Mouse (Mus musculus): Measurements from ENCODE around the gene Fezf1. TPM values are rescaled to one million over a fixed set of nuclear protein-coding genes. Genes with fewer than 3 reads are reported as not detected.

Fezf1 gene
- polyA plus RNA-seq, 3 experiments from 2014 or later, result not detected

DNA sequence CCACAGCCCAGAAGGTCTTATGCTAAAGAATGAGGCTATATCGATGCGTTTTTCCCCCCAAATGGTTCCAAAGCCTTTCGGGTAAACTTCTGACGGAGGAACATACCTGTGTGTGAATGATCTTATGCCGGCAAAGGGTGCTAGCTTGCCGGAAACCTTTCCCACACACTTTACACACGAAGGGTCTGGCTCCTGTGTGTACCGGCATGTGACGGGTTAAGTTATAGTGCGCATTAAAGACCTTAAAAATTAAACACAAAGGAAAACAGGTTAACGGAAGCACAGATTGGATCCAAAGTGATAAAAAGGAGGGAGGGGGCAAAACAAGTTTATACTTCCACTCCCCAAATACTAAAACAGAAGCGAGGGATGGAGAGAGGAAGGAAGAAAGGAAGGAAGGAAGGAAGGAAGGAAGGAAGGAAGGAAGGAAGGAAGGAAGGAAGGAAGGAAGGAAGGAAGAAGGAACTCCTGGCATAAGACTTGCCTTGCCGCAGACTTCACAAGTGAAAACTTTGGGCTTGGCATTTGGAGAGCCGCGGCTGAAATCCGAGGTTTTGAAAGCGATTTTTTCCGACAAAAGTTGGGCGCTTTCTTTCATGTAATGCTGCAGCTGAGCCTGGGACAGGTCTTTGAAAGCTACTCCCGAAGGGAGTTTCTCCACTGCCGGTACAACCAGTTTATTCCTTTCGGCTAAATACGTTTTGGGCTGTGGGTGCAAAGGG, 1.2 kb downstream of the Fezf1 start:
- ATAC-seq, result no peak

- ATAC-seq, result no peak
Measured at GRCm38 (mm10) chr6:23246061-23246789, 1.9 kb downstream of the Fezf1 start.

DNA sequence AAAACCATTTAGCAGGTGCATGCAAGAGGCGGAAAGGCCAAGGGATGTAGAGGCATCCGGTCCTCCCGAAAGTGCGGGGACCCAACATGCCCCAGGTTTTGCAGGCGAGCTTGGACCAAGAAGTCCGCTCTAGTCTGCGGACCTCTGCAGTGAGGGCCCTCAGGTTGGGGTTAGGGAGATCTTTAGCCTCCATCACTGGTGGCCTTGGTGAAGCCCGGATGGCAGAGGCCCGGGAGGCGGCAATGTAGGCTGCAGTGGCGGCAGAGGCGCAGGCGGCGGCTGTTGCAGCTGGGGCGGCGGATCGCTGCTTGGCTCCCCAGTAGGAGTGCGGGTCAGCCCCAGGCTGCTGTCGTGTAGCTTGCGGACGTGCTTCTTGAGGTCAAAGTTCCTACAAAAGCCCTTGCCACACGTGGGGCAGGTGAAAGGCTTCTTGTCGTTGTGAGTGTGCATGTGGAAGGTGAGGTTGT, 2.6 kb downstream of the Fezf1 start:
- ATAC-seq, result no peak

GRCm38 (mm10) chr6:23245121-23245520, 3.0 kb downstream of the Fezf1 start:
- no peak for ATAC-seq

- ATAC-seq, result no peak
Measured at GRCm38 (mm10) chr6:23243821-23244760, 4.1 kb downstream of the Fezf1 start.

GRCm38 (mm10) chr6:23211499-23211898, 36.7 kb downstream of the Fezf1 start:
- ATAC-seq, result no peak

GRCm38 (mm10) chr6:23207791-23208190, 40.4 kb downstream of the Fezf1 start:
- no peak for ATAC-seq

GRCm38 (mm10) chr6:23202630-23203029, 45.5 kb downstream of the Fezf1 start:
- ATAC-seq, result no peak

Other genes with a start within 250 kb of the Fezf1 start
- gene Aass, start 115.4 kb downstream of the Fezf1 start, polyA plus RNA-seq (2017; shearing (Covaris generic)), result under 1 TPM in 1 of 3 experiments, not detected in 2; 0.09 TPM

All from inflammation-experienced regulatory T-cells, adult 6 months (primary cell).